Mouse (Mus musculus) olfactory bulb, adult 2 months (tissue): Measurements from ENCODE around the gene Acsm5.

Source experiments
- CTCF ChIP-seq: fragments of 200-500 bp; IDR thresholded peaks from 2 replicates; pipeline ENCODE4 v1.5.1; 2012; ENCODE audit warnings: low read depth, mild to moderate bottlenecking, low read length, moderate library complexity; ENCODE audit not compliant: insufficient read depth
- POLR2A ChIP-seq: fragments of 200-500 bp; IDR thresholded peaks from 2 replicates; pipeline ENCODE4 v1.6.1; 2012; ENCODE audit warnings: mild to moderate bottlenecking, low read depth, low read length, moderate library complexity; ENCODE audit not compliant: insufficient read depth

GRCm38 (mm10) chr7:119522385-119522784, 3.1 kb downstream of the Acsm5 start:
- no peak for TF ChIP-seq POLR2A
- TF ChIP-seq CTCF: no peak
